Mouse (Mus musculus): ENCODE results near the gene Stk10. TPM values are rescaled to one million over a fixed set of nuclear protein-coding genes. Genes with fewer than 3 reads are reported as not detected.

Stk10 gene
- polyA plus RNA-seq, 1 experiment from 2014 or later: 0.67 TPM

DNA sequence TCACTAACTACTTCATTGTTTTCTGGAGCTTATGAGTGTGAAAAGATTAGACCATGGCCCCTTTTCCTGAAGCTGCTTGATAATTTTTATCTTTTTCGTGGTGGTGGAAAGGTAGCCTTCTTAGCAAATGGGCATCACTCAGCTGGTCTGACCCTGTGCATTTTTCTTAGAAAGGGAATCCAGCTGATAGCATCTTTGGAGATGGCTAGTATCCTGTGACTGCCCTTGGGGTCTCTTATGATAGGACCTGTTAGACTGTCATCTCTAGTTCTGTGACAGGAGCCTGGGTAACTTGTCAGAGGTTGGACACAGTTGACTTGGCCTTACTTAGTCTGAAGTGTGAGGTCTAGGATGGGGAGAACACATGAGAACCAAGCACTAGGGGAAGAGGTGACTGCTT lies 13.8 kb upstream of the Stk10 start:
- Histone ChIP-seq H3K4me2 (no peak overlapping the region), H3K9ac (ENCODE audit: low read length) (no peak overlapping the region), H3K36me3 (ENCODE audit: control insufficient read depth, insufficient read depth, low read length) (peaks cover 3% of the 10 kb centered on the region; the same call in 1 of the 2 replicates), H3K4me3 (ENCODE audit: low read depth, low read length) (no peak overlapping the region), H3K27ac (ENCODE audit: low read depth, low read length) (no peak overlapping the region), H3K27me3 (ENCODE audit: control insufficient read depth, insufficient read depth, low read length) (no peaks in the 10 kb centered on the region), H3K9me3 (ENCODE audit: control insufficient read depth, low read length) (no peaks in the 10 kb centered on the region), H3K4me1 (ENCODE audit: control insufficient read depth, insufficient read depth, low read length) (no peaks in the 10 kb centered on the region)
- 90% methylated on average over 1 of the region's 1 CpGs for WGBS
- no peak for DNase-seq (ENCODE audit: low spot score, missing footprints)
- no peak for ATAC-seq (ENCODE audit: low FRiP score)

DNA sequence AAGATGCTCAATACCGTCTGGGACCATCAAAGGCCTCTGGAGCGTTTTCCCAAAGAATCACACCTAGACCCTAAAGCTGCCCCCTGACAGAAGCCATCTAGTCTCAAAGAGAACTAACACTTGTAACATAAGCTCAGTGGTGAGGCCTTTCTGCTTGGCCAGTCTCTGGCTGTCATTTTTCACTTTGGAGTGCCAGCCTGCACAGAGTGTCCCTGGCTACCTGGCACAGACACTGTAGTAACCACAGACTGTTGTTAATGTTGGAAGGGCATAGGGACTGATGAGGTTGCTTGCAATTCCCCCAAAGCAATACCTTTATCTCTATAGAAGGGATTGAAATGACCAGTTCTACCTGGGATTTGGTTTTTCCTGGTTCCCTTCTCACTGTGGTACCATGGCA lies 11.9 kb upstream of the Stk10 start:
- no peaks in the 10 kb centered on the region for H3K4me1 ChIP-seq (ENCODE audit: control insufficient read depth, insufficient read depth, low read length)
- H3K4me2 ChIP-seq: no peak overlapping the region
- H3K4me3 ChIP-seq (ENCODE audit: low read depth, low read length): no peak overlapping the region
- no peaks in the 10 kb centered on the region for H3K27me3 ChIP-seq (ENCODE audit: control insufficient read depth, insufficient read depth, low read length)
- peaks cover 3% of the 10 kb centered on the region; the same call in 1 of the 2 replicates for H3K36me3 ChIP-seq (ENCODE audit: control insufficient read depth, insufficient read depth, low read length)
- no peak overlapping the region for H3K9ac ChIP-seq (ENCODE audit: low read length)
- 86% methylated on average over 2 of the region's 2 CpGs for WGBS
- no peak for ATAC-seq (ENCODE audit: low FRiP score)
- no peak overlapping the region for H3K27ac ChIP-seq (ENCODE audit: low read depth, low read length)
- H3K9me3 ChIP-seq (ENCODE audit: control insufficient read depth, low read length): no peaks in the 10 kb centered on the region
- no peak for DNase-seq (ENCODE audit: low spot score, missing footprints)

DNA sequence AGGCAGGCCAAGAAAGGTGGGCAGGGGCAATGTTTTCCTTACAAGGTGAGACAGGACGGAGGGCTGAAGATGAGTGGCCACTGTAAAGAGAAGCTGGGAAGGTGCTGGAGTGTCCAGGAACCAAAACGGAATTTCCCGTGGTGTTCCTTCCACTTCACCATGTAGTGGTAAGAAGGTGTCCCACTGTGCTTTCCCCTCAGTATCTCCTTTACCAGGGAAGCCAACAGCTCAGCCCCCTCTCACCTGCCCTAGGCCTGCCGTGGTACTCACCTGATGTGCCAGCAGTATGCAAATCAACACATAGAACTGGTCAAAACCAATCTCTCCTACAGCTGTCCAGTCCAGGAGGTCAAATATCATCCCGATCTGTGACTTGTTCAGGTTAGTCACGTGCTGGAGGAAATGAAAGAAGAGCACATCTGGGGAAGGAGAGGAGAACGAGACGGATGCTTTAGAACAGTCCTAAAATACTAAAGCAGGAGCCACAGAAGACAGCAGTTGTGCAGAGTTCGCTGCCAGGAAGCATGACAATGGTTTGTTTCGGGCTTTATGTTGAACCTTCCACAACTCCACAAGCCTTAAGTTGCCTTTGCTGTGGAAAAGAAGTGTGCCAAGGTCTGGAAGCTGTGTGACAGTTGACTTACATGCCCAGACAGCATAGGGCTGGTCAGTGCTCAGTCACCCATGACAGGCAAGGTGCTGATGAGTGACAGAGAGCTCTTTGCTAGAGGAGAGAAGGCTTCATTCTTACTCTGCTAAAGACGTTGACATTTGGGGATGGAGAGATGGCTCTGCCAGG lies 8.8 kb upstream of the Stk10 start:
- H3K36me3 ChIP-seq (ENCODE audit: control insufficient read depth, insufficient read depth, low read length): peaks cover 3% of the 10 kb centered on the region; the same call in 1 of the 2 replicates
- 88% methylated on average over 11 of the region's 11 CpGs for WGBS
- H3K4me1 ChIP-seq (ENCODE audit: control insufficient read depth, insufficient read depth, low read length): no peaks in the 10 kb centered on the region
- DNase-seq (ENCODE audit: low spot score, missing footprints): no peak
- H3K4me3 ChIP-seq (ENCODE audit: low read depth, low read length): no peak overlapping the region
- no peak for ATAC-seq (ENCODE audit: low FRiP score)
- no peak overlapping the region for H3K9ac ChIP-seq (ENCODE audit: low read length)
- H3K27me3 ChIP-seq (ENCODE audit: control insufficient read depth, insufficient read depth, low read length): no peaks in the 10 kb centered on the region
- no peak overlapping the region for H3K4me2 ChIP-seq
- no peak overlapping the region for H3K27ac ChIP-seq (ENCODE audit: low read depth, low read length)
- H3K9me3 ChIP-seq (ENCODE audit: control insufficient read depth, low read length): no peaks in the 10 kb centered on the region

DNA sequence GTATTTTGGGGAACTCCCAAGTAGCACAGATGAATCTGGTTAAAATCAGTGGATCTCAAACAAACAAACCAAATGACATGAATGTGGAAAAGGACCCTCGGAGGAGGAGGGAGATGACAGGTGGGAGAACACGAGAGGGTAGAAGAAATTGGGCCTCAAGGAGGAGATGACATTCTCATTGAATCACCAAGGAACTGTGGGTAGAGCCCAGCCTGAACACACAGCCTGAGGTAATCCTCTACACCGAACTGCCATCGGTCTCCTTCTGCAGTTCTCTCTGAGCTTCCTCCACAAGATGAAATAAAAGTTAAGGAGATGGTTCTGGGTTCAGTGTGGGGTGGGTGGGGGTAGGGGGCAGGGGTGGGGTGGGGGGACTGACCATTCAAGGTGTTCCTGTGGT lies 6.1 kb upstream of the Stk10 start:
- WGBS: 81% methylated on average over 4 of the region's 4 CpGs
- H3K4me3 ChIP-seq (ENCODE audit: low read depth, low read length): no peak overlapping the region
- H3K36me3 ChIP-seq (ENCODE audit: control insufficient read depth, insufficient read depth, low read length): no peaks in the 10 kb centered on the region
- no peak overlapping the region for H3K4me2 ChIP-seq
- H3K27ac ChIP-seq (ENCODE audit: low read depth, low read length): no peak overlapping the region
- H3K4me1 ChIP-seq (ENCODE audit: control insufficient read depth, insufficient read depth, low read length): no peaks in the 10 kb centered on the region
- ATAC-seq (ENCODE audit: low FRiP score): no peak
- DNase-seq (ENCODE audit: low spot score, missing footprints): no peak
- peaks cover 7% of the 10 kb centered on the region; the same call in 1 of the 2 replicates for H3K27me3 ChIP-seq (ENCODE audit: control insufficient read depth, insufficient read depth, low read length)
- no peak overlapping the region for H3K9ac ChIP-seq (ENCODE audit: low read length)
- no peaks in the 10 kb centered on the region for H3K9me3 ChIP-seq (ENCODE audit: control insufficient read depth, low read length)

DNA sequence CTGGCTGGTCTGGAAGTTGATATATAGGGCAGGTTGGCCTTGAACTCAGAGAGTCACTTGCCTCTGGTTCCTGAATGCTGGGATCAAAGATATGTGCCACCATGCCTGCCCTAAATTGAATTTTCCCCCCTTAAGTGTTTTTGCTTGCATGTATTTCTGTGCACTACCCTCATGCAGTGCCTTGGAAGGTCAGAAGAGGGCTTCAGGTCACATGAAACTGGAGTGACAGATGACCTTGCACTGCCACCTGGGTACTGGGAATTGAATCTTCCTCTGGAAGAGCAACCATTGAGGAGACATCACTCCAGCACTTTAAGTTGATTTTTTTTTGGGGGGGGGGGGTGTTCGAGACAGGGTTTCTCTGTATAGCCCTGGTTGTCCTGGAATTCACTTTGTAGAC lies 3.0 kb upstream of the Stk10 start:
- Histone ChIP-seq H3K27ac (ENCODE audit: low read depth, low read length) (no peak overlapping the region), H3K4me2 (no peak overlapping the region), H3K27me3 (ENCODE audit: control insufficient read depth, insufficient read depth, low read length) (peaks cover 21% of the 10 kb centered on the region), H3K4me1 (ENCODE audit: control insufficient read depth, insufficient read depth, low read length) (peaks cover 5% of the 10 kb centered on the region), H3K9ac (ENCODE audit: low read length) (no peak overlapping the region), H3K36me3 (ENCODE audit: control insufficient read depth, insufficient read depth, low read length) (no peaks in the 10 kb centered on the region), H3K9me3 (ENCODE audit: control insufficient read depth, low read length) (no peaks in the 10 kb centered on the region), H3K4me3 (ENCODE audit: low read depth, low read length) (no peak overlapping the region)
- DNase-seq (ENCODE audit: low spot score, missing footprints) (no peak), ATAC-seq (ENCODE audit: low FRiP score) (no peak)
- WGBS: 86% methylated on average over 1 of the region's 1 CpGs

DNA sequence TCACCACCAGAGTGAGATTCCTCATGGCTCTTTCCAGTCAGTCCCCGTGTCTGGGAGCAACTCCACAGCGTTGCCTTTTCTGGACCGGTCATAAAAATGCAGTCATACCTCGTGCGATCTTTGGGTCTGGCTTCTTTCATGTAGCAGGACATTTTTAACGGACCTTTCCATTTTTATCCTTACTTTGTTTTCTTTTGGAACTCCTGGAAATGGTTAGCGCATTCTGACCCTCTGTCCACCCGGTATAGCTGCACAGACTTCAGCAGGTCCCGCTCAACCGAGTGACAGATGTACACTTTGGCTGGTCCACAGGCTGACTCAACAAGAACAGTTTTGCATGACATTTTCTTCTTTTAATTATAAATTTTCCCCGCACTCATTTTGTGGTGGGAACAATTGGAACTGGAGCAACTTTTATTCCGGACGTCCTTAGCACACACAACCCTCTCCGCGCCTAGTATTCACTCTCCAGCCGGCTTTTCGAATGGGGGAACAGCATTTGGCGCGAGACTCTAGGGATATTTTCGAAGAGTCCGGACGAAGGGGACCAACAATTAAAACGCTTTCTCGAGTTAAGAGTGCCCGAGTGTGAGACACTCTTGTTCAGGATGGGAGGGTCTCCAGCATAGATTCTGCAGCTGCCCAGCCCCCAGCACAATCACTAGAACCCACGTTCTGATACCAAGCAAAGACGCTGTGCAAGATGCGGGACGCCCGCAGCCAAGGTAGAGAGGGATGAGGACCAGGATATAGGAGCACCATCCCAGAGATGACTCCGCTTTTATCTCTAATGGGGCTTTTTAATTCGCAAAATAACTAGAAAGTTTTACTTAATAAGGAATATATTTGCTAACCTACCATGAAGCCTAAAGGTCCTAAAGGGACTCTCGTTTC lies 987 bp upstream of the Stk10 start, which contains the start of gene Efcab9:
Efcab9 (minus strand) TSS at position 211 of the 894 bp plus-strand sequence.
- no peak within 1 kb of the TSS for H3K27ac ChIP-seq (ENCODE audit: low read depth, low read length)
- no peaks in the 10 kb centered on the region for H3K9me3 ChIP-seq (ENCODE audit: control insufficient read depth, low read length)
- no peaks in the 10 kb centered on the region for H3K36me3 ChIP-seq (ENCODE audit: control insufficient read depth, insufficient read depth, low read length)
- peak within 1 kb of the TSS; percentile 72 for H3K9ac ChIP-seq (ENCODE audit: low read length)
- peak within 1 kb of the TSS; percentile 99 for H3K4me2 ChIP-seq
- no peak for ATAC-seq (ENCODE audit: low FRiP score)
- H3K4me3 ChIP-seq (ENCODE audit: low read depth, low read length): peak within 1 kb of the TSS; percentile 59
- peak; percentile 96 for DNase-seq (ENCODE audit: low spot score, missing footprints)
- peaks cover 21% of the 10 kb centered on the region for H3K27me3 ChIP-seq (ENCODE audit: control insufficient read depth, insufficient read depth, low read length)
- H3K4me1 ChIP-seq (ENCODE audit: control insufficient read depth, insufficient read depth, low read length): peaks cover 5% of the 10 kb centered on the region
- 9% methylated on average over 33 of the region's 33 CpGs for WGBS

DNA sequence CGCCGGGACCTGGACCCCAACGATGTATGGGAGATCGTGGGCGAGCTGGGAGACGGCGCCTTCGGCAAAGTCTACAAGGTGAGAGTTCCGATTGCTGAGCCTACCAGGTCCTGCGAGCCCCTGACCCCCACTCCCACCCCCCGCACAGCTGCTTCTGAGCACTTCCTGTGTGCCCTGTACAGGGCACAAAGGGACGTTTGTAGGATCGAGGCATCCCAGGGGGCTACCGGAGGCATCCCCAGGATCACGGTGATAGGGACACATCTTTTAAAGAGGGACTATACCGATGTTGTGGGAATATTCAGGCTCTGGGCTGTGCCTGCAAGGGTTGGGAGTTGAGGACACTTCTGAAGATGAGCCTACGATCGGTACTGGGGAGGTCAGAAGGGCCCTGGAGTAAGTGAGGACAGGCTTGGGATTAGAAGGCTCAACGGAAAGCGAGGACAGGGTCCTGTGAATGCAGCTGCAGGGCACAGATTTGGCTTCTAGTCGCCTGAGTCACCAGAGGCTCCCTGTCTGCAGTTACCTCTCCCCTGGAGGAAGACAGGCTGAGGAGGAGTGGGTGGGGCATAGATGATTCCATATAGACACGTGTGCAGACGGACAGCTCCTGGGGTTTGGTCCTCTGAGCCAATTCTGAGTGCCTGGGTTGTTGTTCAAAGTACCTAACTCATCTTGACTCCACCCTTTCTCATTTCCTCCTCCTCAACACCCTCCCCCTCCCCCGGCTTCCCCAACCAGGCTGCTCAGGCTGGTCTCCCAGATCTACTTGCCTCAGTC lies 567 bp downstream of the Stk10 start:
- Histone ChIP-seq H3K4me3 (ENCODE audit: low read depth, low read length) (peak overlapping the region; percentile 59), H3K27me3 (ENCODE audit: control insufficient read depth, insufficient read depth, low read length) (peaks cover 21% of the 10 kb centered on the region), H3K9me3 (ENCODE audit: control insufficient read depth, low read length) (no peaks in the 10 kb centered on the region), H3K4me2 (peak overlapping the region; percentile 99), H3K27ac (ENCODE audit: low read depth, low read length) (no peak overlapping the region), H3K36me3 (ENCODE audit: control insufficient read depth, insufficient read depth, low read length) (no peaks in the 10 kb centered on the region), H3K9ac (ENCODE audit: low read length) (peak overlapping the region; percentile 72), H3K4me1 (ENCODE audit: control insufficient read depth, insufficient read depth, low read length) (peaks cover 7% of the 10 kb centered on the region)
- ATAC-seq (ENCODE audit: low FRiP score): peak; percentile 62; the same call in 1 of the 2 replicates
- under 1% methylated on average over 24 of the region's 24 CpGs for WGBS
- peak; percentile 96 for DNase-seq (ENCODE audit: low spot score, missing footprints)

DNA sequence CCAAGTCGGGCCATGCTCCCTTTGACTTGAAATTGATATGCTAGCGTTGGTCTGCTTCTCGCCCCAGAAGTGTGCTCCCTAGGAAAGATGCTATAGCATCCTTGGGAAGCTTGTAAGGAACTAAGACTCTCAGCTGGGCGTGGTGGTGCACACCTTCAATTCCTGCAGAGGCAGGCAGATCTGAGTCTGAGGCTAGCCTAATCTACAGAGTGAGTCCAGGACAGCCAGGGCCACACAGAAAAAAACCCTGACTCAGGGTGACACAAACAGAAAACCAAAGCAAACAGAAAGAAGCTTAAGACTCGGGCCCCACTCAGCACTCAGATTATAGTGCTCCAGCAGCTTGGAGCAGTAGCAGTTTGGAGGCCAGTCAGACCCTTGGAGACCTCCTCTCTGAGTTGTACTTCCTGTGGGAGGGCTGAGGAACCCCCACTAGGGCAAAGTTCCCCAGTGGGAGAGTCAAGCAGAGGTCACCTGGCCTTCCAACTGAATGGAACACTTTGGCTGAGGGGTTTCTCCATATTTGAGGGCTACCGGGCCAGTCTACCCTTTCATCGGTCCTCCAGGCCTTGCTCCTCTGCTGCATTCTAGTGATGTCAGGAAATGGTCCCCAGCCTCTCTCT lies 1.5 kb downstream of the Stk10 start:
- Histone ChIP-seq H3K36me3 (ENCODE audit: control insufficient read depth, insufficient read depth, low read length) (no peaks in the 10 kb centered on the region), H3K4me1 (ENCODE audit: control insufficient read depth, insufficient read depth, low read length) (peaks cover 7% of the 10 kb centered on the region), H3K4me2 (no peak overlapping the region), H3K27ac (ENCODE audit: low read depth, low read length) (no peak overlapping the region), H3K9ac (ENCODE audit: low read length) (no peak overlapping the region), H3K27me3 (ENCODE audit: control insufficient read depth, insufficient read depth, low read length) (peaks cover 21% of the 10 kb centered on the region), H3K9me3 (ENCODE audit: control insufficient read depth, low read length) (no peaks in the 10 kb centered on the region), H3K4me3 (ENCODE audit: low read depth, low read length) (no peak overlapping the region)
- 77% methylated on average over 7 of the region's 7 CpGs for WGBS
- ATAC-seq (ENCODE audit: low FRiP score) (no peak), DNase-seq (ENCODE audit: low spot score, missing footprints) (no peak)

Data from midbrain, embryonic 11.5 days (tissue).